Mouse (Mus musculus): ENCODE measurements around the gene Mif. TPM values are rescaled to one million over a fixed set of nuclear protein-coding genes. Genes with fewer than 3 reads are reported as not detected.
A peak's percentile ranks its signal among the peaks of the same experiment; 100 is the strongest.

Gene Mif
- polyA plus RNA-seq, 2 experiments: 1,598 to 1,684 TPM

GRCm38 (mm10) chr10:75897373-75897772 lies 37.3 kb upstream of the Mif start:
- H3K36me3 ChIP-seq (ENCODE audit: control insufficient read depth, insufficient read depth, low read length): peaks cover 61% of the 10 kb centered on the region
- DNase-seq (ENCODE audit: low spot score) (peak; percentile 65), ATAC-seq (ENCODE audit: low FRiP score, low read depth) (no peak)
- H3K9me3 ChIP-seq (ENCODE audit: control insufficient read depth, low read length): no peaks in the 10 kb centered on the region
- WGBS: 38% methylated on average over 6 of the region's 6 CpGs
- H3K4me3 ChIP-seq (replicated peaks; ENCODE audit: low read length): no peak overlapping the region
- H3K4me1 ChIP-seq (ENCODE audit: control insufficient read depth, insufficient read depth, low read length): peaks cover 5% of the 10 kb centered on the region; the same call in 1 of the 2 replicates
- H3K4me2 ChIP-seq (replicated peaks; ENCODE audit: low read depth, low read length, severe bottlenecking): no peak overlapping the region
- no peaks in the 10 kb centered on the region for H3K27me3 ChIP-seq (ENCODE audit: control insufficient read depth, insufficient read depth, low read length)
- H3K9ac ChIP-seq (ENCODE audit: low read depth, low read length, severe bottlenecking): no peak overlapping the region
- no peak for TF ChIP-seq POLR2A (IDR thresholded peaks at IDR 0.05; ENCODE audit: borderline replicate concordance, extremely low read depth, insufficient read depth, insufficient read length)
- H3K27ac ChIP-seq (replicated peaks; ENCODE audit: low read depth, low read length): no peak overlapping the region

- no peak overlapping the region for H3K4me2 ChIP-seq (replicated peaks; ENCODE audit: low read depth, low read length, severe bottlenecking)
- WGBS: 88% methylated on average over 1 of the region's 1 CpGs
- H3K9ac ChIP-seq (ENCODE audit: low read depth, low read length, severe bottlenecking): no peak overlapping the region
- TF ChIP-seq POLR2A (IDR thresholded peaks at IDR 0.05; ENCODE audit: borderline replicate concordance, extremely low read depth, insufficient read depth, insufficient read length): no peak
- peaks cover 50% of the 10 kb centered on the region for H3K36me3 ChIP-seq (ENCODE audit: control insufficient read depth, insufficient read depth, low read length)
- ATAC-seq (ENCODE audit: low FRiP score, low read depth) (no peak), DNase-seq (ENCODE audit: low spot score) (no peak)
- no peak overlapping the region for H3K4me3 ChIP-seq (replicated peaks; ENCODE audit: low read length)
- no peaks in the 10 kb centered on the region for H3K27me3 ChIP-seq (ENCODE audit: control insufficient read depth, insufficient read depth, low read length)
- no peak overlapping the region for H3K27ac ChIP-seq (replicated peaks; ENCODE audit: low read depth, low read length)
- H3K4me1 ChIP-seq (ENCODE audit: control insufficient read depth, insufficient read depth, low read length): peaks cover 5% of the 10 kb centered on the region; the same call in 1 of the 2 replicates
- H3K9me3 ChIP-seq (ENCODE audit: control insufficient read depth, low read length): no peaks in the 10 kb centered on the region
Measured at GRCm38 (mm10) chr10:75896208-75896607, 36.2 kb upstream of the Mif start.

GRCm38 (mm10) chr10:75895730-75896129 lies 35.7 kb upstream of the Mif start:
- no peak overlapping the region for H3K27ac ChIP-seq (replicated peaks; ENCODE audit: low read depth, low read length)
- H3K36me3 ChIP-seq (ENCODE audit: control insufficient read depth, insufficient read depth, low read length): peaks cover 45% of the 10 kb centered on the region
- no peak overlapping the region for H3K9ac ChIP-seq (ENCODE audit: low read depth, low read length, severe bottlenecking)

GRCm38 (mm10) chr10:75894601-75895000 lies 34.6 kb upstream of the Mif start:
- no peaks in the 10 kb centered on the region for H3K9me3 ChIP-seq (ENCODE audit: control insufficient read depth, low read length)
- no peak overlapping the region for H3K4me3 ChIP-seq (replicated peaks; ENCODE audit: low read length)
- H3K4me2 ChIP-seq (replicated peaks; ENCODE audit: low read depth, low read length, severe bottlenecking): no peak overlapping the region
- ATAC-seq (ENCODE audit: low FRiP score, low read depth): no peak
- no peak for TF ChIP-seq POLR2A (IDR thresholded peaks at IDR 0.05; ENCODE audit: borderline replicate concordance, extremely low read depth, insufficient read depth, insufficient read length)
- H3K36me3 ChIP-seq (ENCODE audit: control insufficient read depth, insufficient read depth, low read length): peaks cover 40% of the 10 kb centered on the region
- WGBS: 66% methylated on average over 6 of the region's 6 CpGs
- H3K27me3 ChIP-seq (ENCODE audit: control insufficient read depth, insufficient read depth, low read length): no peaks in the 10 kb centered on the region
- DNase-seq (ENCODE audit: low spot score): no peak
- no peak overlapping the region for H3K9ac ChIP-seq (ENCODE audit: low read depth, low read length, severe bottlenecking)
- H3K4me1 ChIP-seq (ENCODE audit: control insufficient read depth, insufficient read depth, low read length): peaks cover 6% of the 10 kb centered on the region
- no peak overlapping the region for H3K27ac ChIP-seq (replicated peaks; ENCODE audit: low read depth, low read length)

More at GRCm38 (mm10) chr10:75895730-75896129, 35.7 kb upstream of the Mif start:
- peaks cover 5% of the 10 kb centered on the region; the same call in 1 of the 2 replicates for H3K4me1 ChIP-seq (ENCODE audit: control insufficient read depth, insufficient read depth, low read length)
- DNase-seq (ENCODE audit: low spot score) (no peak), ATAC-seq (ENCODE audit: low FRiP score, low read depth) (no peak)
- H3K9me3 ChIP-seq (ENCODE audit: control insufficient read depth, low read length): no peaks in the 10 kb centered on the region
- no peak for TF ChIP-seq POLR2A (IDR thresholded peaks at IDR 0.05; ENCODE audit: borderline replicate concordance, extremely low read depth, insufficient read depth, insufficient read length)
- H3K27me3 ChIP-seq (ENCODE audit: control insufficient read depth, insufficient read depth, low read length): no peaks in the 10 kb centered on the region
- no peak overlapping the region for H3K4me3 ChIP-seq (replicated peaks; ENCODE audit: low read length)
- WGBS: 91% methylated on average over 5 of the region's 5 CpGs
- no peak overlapping the region for H3K4me2 ChIP-seq (replicated peaks; ENCODE audit: low read depth, low read length, severe bottlenecking)

- Histone ChIP-seq H3K9me3 (ENCODE audit: control insufficient read depth, low read length) (no peaks in the 10 kb centered on the region), H3K9ac (ENCODE audit: low read depth, low read length, severe bottlenecking) (peak within 1 kb of the TSS; percentile 52), H3K27me3 (ENCODE audit: control insufficient read depth, insufficient read depth, low read length) (no peaks in the 10 kb centered on the region), H3K27ac (replicated peaks; ENCODE audit: low read depth, low read length) (no peak within 1 kb of the TSS), H3K4me1 (ENCODE audit: control insufficient read depth, insufficient read depth, low read length) (peaks cover 11% of the 10 kb centered on the region), H3K4me2 (replicated peaks; ENCODE audit: low read depth, low read length, severe bottlenecking) (peak within 1 kb of the TSS; percentile 92), H3K36me3 (ENCODE audit: control insufficient read depth, insufficient read depth, low read length) (peaks cover 37% of the 10 kb centered on the region), H3K4me3 (replicated peaks; ENCODE audit: low read length) (peak within 1 kb of the TSS; percentile 45)
- ATAC-seq (ENCODE audit: low FRiP score, low read depth) (peak; percentile 99), DNase-seq (ENCODE audit: low spot score) (peak; percentile 97)
- no peak for TF ChIP-seq POLR2A (IDR thresholded peaks at IDR 0.05; ENCODE audit: borderline replicate concordance, extremely low read depth, insufficient read depth, insufficient read length)
- 2% methylated on average over 42 of the region's 51 CpGs for WGBS
Measured at GRCm38 (mm10) chr10:75893089-75893750, 33.2 kb upstream of the Mif start, which contains the start of gene Derl3. Gene Derl3, plus strand, starts transcription at chr10:75893413.

All from limb, embryonic 14.5 days (tissue).